Mouse (Mus musculus) kidney, postnatal 14 days (tissue): ENCODE measurements around the gene Gigyf2.
A peak's percentile ranks its signal among the peaks of the same experiment; 100 is the strongest.
"Not testable (repeated sequence)": the region's sequence is repeated elsewhere in the genome, so short reads cannot be mapped to it uniquely, and the experiment has no call there.

Source experiments
- DNase-seq: peaks from one replicate; pipeline ENCODE4 v3.0.0; 2022; ENCODE audit warnings: mixed read lengths

Gigyf2 gene

GRCm38 (mm10) chr1:87456425-87456824, 129.6 kb downstream of the Gigyf2 start:
- DNase-seq, result no peak

- DNase-seq, result no peak
Observed at GRCm38 (mm10) chr1:87458045-87458444, 131.2 kb downstream of the Gigyf2 start.

GRCm38 (mm10) chr1:87459856-87460255, 133.1 kb downstream of the Gigyf2 start:
- DNase-seq, result not testable (repeated sequence)

GRCm38 (mm10) chr1:87467469-87467868, 140.7 kb downstream of the Gigyf2 start:
- no peak for DNase-seq

- DNase-seq, result no peak
Observed at GRCm38 (mm10) chr1:87468321-87468720, 141.5 kb downstream of the Gigyf2 start.

- DNase-seq, result not testable (repeated sequence)
Observed at GRCm38 (mm10) chr1:87469971-87470370, 143.2 kb downstream of the Gigyf2 start, which contains the start of gene Snorc. TSS of gene Snorc (plus strand) at chr1:87470271.

- no peak for DNase-seq
Observed at GRCm38 (mm10) chr1:87471914-87472313, 145.1 kb downstream of the Gigyf2 start.

- DNase-seq, result peak; percentile 68
Observed at GRCm38 (mm10) chr1:87472576-87472975, 145.8 kb downstream of the Gigyf2 start.

GRCm38 (mm10) chr1:87475076-87475895, 148.5 kb downstream of the Gigyf2 start:
- DNase-seq, result peak; percentile 16

- no peak for DNase-seq
Observed at GRCm38 (mm10) chr1:87482546-87482945, 155.7 kb downstream of the Gigyf2 start.

- no peak for DNase-seq
Observed at GRCm38 (mm10) chr1:87486386-87486785, 159.6 kb downstream of the Gigyf2 start.

- no peak for DNase-seq
Observed at GRCm38 (mm10) chr1:87492285-87492684, 165.5 kb downstream of the Gigyf2 start.

- DNase-seq, result no peak
Observed at GRCm38 (mm10) chr1:87493542-87493941, 166.7 kb downstream of the Gigyf2 start.
